Mouse (Mus musculus): ENCODE measurements around the gene Gsto2.
A peak's percentile ranks its signal among the peaks of the same experiment; 100 is the strongest.

Gsto2 gene

DNA sequence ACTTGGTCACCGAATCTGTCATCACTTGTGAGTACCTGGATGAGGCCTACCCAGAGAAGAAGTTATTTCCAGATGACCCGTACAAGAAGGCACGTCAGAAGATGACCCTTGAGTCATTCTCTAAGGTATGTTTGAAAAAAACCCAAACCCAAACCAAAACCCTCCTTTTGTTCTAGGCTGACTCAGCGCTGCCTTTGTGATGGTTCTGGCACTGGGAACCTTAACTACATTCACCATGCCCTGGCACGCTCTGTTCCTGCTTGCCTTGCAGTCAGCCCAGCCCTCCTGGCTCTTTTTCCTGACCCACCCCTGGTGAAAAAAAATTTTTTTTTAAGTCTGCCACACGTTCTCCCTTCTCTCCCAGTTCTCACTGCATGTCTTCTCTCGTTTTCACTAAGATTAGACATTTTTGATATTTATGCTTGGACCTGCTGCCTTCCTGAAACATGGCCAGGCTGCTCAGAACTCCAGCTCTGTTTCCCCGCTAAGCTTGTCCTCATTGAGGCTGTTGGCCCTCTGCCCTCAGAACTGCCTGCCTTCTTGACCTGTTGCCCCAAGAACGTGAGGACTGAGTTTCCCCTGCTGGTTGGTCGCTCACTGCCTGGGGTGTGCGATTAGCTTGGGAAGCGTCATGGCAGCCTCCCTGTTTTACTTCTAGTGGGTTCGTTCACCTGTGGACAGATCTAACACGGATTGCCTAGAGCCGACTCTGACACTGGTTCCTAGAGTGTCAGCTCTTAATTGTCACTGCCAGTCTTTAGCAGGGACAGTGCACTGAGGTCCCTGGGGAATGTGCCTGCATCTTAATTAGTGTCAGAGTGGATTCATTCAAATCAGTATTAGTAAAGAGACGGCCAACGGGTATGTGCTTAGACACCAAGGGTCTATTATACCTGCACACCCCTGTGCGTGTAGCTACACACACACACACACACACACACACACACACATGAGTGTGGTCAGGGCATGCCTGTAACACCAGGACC is 7.1 kb upstream of the Gsto2 start:
- DNase-seq (ENCODE audit: low spot score): no peak

- DNase-seq (ENCODE audit: low spot score): no peak
These were observed 6.2 kb upstream of the Gsto2 start for GRCm38 (mm10) chr19:47859180-47859579.

DNA sequence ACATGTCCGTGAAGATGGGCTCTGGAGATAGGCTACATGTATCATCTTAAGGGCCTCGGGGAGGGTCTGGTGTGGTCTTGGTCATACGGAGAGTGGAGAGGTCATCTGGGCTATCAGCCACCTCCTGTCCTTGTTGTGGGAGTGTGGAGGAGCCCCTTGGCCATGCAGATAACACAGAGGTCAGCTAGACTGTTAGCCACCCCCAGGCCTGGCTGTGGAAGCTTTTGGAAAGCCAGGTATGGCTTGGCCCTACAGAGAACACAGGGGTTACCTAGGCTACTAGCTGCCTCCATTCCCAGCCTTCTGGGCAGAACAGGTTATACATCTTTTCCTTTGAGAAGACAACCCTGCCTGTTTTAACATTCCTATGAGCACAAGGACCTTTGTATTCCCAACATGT is 2.8 kb upstream of the Gsto2 start:
- no peak for DNase-seq (ENCODE audit: low spot score)

GRCm38 (mm10) chr19:47864051-47864450 is 1.3 kb upstream of the Gsto2 start:
- DNase-seq (ENCODE audit: low spot score): no peak

DNA sequence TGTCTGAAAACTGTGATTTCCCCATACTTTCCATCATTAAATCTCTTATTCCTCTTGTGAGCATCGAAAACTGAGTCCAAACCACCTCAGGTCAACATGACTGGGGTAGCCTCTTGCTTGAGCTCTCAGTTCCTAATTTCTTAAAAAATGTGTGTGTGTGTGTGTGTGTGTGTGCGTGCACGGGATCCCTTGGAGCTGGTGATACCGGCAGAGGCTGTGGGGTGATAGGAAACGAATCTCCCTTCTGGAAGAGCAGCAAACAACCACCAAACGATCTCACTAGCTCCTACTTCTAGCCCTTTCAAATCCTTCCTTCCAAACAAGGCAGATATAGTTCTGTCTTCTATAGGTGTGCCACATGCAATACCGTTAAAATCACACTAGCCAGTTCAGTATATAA is 613 bp upstream of the Gsto2 start:
- no peak for DNase-seq (ENCODE audit: low spot score)

- DNase-seq (ENCODE audit: low spot score): no peak
These were observed 2.4 kb downstream of the Gsto2 start for GRCm38 (mm10) chr19:47867628-47868175.

DNA sequence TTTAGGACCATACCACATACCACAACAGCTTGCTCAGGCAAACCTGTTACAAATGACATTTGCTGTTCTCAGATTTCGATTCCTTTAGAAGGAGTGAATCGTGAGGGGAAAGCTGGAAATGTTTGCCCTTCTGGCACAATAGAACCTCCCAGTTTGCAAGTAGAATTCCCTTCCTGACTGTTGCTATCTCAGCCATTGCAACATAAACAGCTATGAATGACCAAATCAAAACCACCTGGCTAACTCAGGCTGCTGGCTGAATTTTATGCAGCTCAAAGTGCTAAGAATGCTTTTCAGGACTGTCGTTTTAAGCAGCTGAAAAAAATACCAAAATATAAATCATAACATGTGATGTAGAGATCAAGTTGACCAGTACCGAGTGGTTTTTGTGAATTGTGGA is 3.6 kb downstream of the Gsto2 start:
- DNase-seq (ENCODE audit: low spot score): no peak

DNA sequence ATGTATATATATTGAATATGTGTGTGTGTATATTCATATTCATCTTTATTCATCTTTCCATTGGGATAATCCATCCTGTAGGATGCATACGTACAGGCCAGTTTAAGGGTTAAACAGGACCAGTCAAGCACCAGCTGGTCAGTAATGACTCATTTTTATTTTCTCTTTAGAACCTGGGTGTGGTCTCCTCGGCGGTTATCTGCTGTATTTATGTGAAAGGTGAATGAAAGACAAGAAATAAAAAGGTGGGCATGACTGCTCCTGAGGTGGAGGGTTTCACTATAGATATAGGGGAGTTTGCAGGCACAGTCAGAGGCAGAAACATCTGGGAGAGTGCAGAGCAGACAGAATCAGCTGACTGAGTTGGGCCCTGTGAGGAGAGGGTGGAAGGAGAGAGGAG is 4.2 kb downstream of the Gsto2 start:
- no peak for DNase-seq (ENCODE audit: low spot score)

GRCm38 (mm10) chr19:47870102-47870666 is 4.8 kb downstream of the Gsto2 start:
- no peak for DNase-seq (ENCODE audit: low spot score)

DNA sequence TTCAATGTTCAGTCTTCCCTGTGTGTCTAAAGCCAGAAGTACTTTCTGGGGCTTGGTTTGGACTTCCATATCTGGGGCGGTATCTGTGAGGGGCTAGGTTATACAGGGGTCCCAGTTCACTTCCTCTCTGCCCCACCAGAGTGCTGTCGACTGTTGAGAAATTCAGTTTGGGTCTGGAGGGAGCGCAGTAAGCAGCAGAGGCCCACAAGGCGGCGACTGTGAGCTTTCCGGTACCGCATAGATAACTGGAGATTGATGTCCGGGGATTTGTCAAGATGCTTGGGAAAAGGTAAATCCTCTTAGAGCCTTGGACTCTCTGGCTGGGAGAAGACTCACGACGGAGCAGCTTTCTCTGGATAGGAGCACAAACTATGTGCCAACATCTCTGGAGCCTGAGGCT is 6.2 kb downstream of the Gsto2 start:
- no peak for DNase-seq (ENCODE audit: low spot score)

DNA sequence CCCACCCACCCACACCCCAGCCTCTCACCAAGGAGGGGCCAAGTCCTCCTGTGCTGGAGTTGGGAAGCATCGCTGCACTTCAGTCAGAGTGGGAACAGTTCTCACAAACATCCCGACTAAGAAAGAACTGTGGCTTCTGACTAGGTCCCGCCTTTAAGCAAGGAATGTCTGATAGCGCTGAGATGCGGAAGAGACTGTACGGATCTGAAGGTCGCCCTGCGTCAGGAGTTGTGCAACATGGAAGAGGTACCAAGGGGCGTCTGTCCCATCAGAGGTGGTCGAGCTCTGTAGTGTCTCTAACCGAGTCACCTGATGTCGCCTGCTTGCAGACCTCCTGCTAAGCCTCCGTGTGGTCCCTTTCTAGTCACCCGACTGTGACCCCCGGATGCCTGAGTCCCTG is 10.9 kb downstream of the Gsto2 start:
- DNase-seq (ENCODE audit: low spot score): no peak

GRCm38 (mm10) chr19:47881538-47881937 is 16.2 kb downstream of the Gsto2 start:
- DNase-seq (ENCODE audit: low spot score): no peak

GRCm38 (mm10) chr19:47882151-47882881 is 17.0 kb downstream of the Gsto2 start:
- peak; percentile 83 for DNase-seq (ENCODE audit: low spot score)

GRCm38 (mm10) chr19:47882882-47883254 is 17.5 kb downstream of the Gsto2 start:
- DNase-seq (ENCODE audit: low spot score): no peak

- DNase-seq (ENCODE audit: low spot score): no peak
These were observed 19.2 kb downstream of the Gsto2 start for GRCm38 (mm10) chr19:47884296-47885085.

GRCm38 (mm10) chr19:47885191-47885743 is 19.9 kb downstream of the Gsto2 start:
- no peak for DNase-seq (ENCODE audit: low spot score)

DNA sequence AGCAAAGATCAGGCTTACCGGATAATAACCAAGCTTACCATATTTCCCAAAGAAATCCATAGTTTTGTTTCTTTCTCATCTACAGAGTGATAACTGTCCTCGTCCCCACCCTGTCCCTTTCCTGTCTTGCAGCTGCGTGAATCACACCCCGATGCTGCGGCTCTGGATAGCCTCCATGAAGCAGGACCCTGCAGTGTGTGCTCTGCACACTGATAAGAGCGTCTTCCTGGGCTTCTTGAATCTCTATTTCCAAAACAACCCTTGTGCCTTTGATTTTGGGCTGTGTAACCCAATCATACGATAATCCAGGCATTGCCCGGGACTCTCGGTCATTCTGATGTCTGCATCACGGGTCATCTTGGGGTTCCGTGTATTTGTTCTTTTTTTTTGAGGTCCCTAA is 20.6 kb downstream of the Gsto2 start:
- DNase-seq (ENCODE audit: low spot score): no peak

GRCm38 (mm10) chr19:47886617-47887016 is 21.3 kb downstream of the Gsto2 start:
- no peak for DNase-seq (ENCODE audit: low spot score)

DNA sequence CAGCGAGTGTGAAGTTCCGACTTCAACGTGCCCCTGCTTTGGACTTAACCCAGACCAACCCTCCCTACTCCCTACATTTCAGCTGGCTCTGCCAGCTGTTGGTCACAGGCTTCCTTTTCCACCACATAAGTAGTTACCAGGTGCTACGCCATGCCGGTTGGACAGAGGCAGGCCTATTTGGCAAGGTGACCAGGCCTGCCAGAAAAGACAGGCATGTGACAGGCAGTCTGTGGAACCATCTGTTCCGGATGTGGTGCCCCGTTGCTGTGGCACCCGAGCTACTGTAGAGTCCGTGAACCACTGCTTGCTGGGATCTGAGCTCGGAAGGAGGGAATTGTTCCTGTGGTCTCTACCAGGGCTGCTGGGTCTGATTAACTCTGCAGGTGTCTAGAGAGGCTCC is 22.1 kb downstream of the Gsto2 start:
- DNase-seq (ENCODE audit: low spot score): no peak

- no peak for DNase-seq (ENCODE audit: low spot score)
These were observed 22.7 kb downstream of the Gsto2 start for GRCm38 (mm10) chr19:47888037-47888436.

DNA sequence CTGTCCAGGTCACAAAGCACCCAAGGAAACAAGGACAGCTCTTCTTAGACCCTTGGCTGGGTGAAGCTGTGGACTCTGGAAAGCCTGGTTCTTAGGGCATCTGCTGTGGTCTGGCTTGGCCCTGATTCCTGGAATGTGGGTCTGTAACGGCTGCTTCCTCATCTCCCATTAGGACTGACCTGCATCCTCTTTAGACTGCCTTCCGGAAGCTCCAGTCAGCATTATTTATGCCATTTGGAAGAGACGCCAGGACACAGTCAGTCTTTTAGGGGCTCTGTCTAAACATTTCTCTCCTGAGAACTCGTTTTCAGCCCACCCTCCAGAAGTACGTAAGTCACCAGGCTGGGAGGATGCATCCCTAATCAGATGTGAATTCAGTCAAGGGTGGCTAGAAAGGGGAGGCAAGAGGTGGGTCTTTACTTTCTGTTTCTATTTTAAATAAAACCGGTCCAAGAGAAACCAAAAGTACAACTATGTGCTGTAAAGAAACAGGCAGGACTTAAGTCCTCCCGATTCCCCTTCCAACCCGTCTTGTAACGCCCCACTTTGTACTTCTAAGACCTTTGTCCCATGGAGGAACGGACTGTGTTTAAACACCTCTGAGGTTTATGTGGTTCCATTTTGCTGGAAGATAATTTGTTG is 25.3 kb downstream of the Gsto2 start:
- DNase-seq (ENCODE audit: low spot score): no peak

Data from urinary bladder, postnatal 25 days (tissue).